Mouse (Mus musculus): ENCODE measurements around the gene Ttc7b.

DNA sequence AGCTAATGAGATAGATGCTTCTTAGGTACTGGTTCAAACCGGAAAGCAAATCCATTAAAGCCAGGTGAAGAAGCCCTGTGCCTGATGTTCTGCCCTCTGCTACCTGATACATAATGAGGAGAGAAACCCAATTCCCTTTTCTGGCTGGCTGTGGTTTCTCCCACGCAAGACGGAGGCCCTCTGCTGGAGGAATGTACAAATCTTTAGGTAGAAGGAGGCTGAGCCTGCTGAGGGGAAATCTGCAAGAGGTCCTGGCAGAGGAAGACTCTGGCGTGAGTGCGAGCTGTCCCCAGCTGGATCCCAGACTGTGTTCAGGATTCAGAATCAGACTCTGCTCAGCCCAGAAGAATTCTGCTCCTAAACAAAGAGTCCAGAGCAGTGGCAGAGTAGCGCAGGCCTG, 99.1 kb downstream of the Ttc7b start:
- no peak for TF ChIP-seq POLR2A (IDR thresholded peaks at IDR 0.05; ENCODE audit: insufficient read depth, low read depth, low read length)
- peak; percentile 27; the same call in 1 of the 2 replicates for TF ChIP-seq CTCF (IDR thresholded peaks at IDR 0.05; ENCODE audit: insufficient read depth, low read depth, low read length)
